Mouse (Mus musculus) myocyte (in vitro differentiated cells): ENCODE data around the gene Mindy4. TPM values are rescaled to one million over a fixed set of nuclear protein-coding genes. Genes with fewer than 3 reads are reported as not detected.

Source experiments
- H3K27me3 ChIP-seq: one replicate; pipeline ENCODE4 v1.6.1; 2011; ENCODE audit not compliant: control insufficient read depth, insufficient read depth, insufficient read length
- H3K36me3 ChIP-seq: one replicate; pipeline ENCODE4 v1.6.1; 2011; ENCODE audit not compliant: control insufficient read depth, insufficient read depth
- H3K4me2 ChIP-seq: one replicate; pipeline ENCODE4 v1.6.1; 2011; ENCODE audit warnings: low read depth, control low read depth
- H3K4me3 ChIP-seq: one replicate; pipeline ENCODE4 v1.5.1; 2011; ENCODE audit warnings: mild to moderate bottlenecking, control low read depth, moderate library complexity
- H3K79me2 ChIP-seq: one replicate; pipeline ENCODE4 v1.6.1; 2011; ENCODE audit not compliant: control insufficient read depth, insufficient read depth
- H3ac ChIP-seq: one replicate; pipeline ENCODE4 v1.6.1; 2011; ENCODE audit not compliant: control insufficient read depth, insufficient read length
- CEBPB ChIP-seq: IDR thresholded peaks from 2 replicates; pipeline ENCODE4 v1.6.1; 2011; ENCODE audit warnings: mild to moderate bottlenecking, moderate library complexity; ENCODE audit not compliant: poor library complexity, insufficient read depth, severe bottlenecking
- E2F4 ChIP-seq: IDR thresholded peaks from one replicate; pipeline ENCODE4 v1.6.1; 2011; ENCODE audit warnings: mild to moderate bottlenecking, control low read depth, moderate library complexity; ENCODE audit not compliant: insufficient read depth
- MAX ChIP-seq: IDR thresholded peaks from one replicate; pipeline ENCODE4 v1.6.1; 2011; ENCODE audit warnings: low read depth, mild to moderate bottlenecking, control low read depth
- MYOD1 ChIP-seq, 3 experiments: IDR thresholded peaks; one replicate each; pipeline ENCODE4 v1.6.1; 2011; ENCODE audit warnings: control low read depth in 2 of 3, low read depth in 2 of 3, mild to moderate bottlenecking in 2 of 3, moderate library complexity in 1 of 3; ENCODE audit not compliant: insufficient read length in 2 of 3, control insufficient read depth in 1 of 3
- MYOG ChIP-seq, 3 experiments: IDR thresholded peaks; one replicate each; pipeline ENCODE4 v1.6.1; 2011; ENCODE audit warnings: control low read depth in 2 of 3, low read depth in 2 of 3, mild to moderate bottlenecking in 2 of 3; ENCODE audit not compliant: insufficient read length in 2 of 3, control insufficient read depth in 1 of 3, insufficient read depth in 1 of 3
- POLR2A ChIP-seq: IDR thresholded peaks from one replicate; pipeline ENCODE4 v1.6.1; 2011; ENCODE audit warnings: low read depth, mild to moderate bottlenecking, control low read depth, moderate library complexity; ENCODE audit not compliant: insufficient read length
- POLR2AphosphoS2 ChIP-seq: IDR thresholded peaks from one replicate; pipeline ENCODE4 v1.6.1; 2011; ENCODE audit warnings: low read depth, control low read depth; ENCODE audit not compliant: insufficient read length
- REST ChIP-seq: IDR thresholded peaks from one replicate; pipeline ENCODE4 v1.6.1; 2011; ENCODE audit warnings: mild to moderate bottlenecking, control low read depth, moderate library complexity; ENCODE audit not compliant: insufficient read depth, insufficient read length
- SRF ChIP-seq: IDR thresholded peaks from one replicate; pipeline ENCODE4 v1.6.1; 2011; ENCODE audit warnings: low read depth; ENCODE audit not compliant: control insufficient read depth, insufficient read length
- TCF12 ChIP-seq: IDR thresholded peaks from one replicate; pipeline ENCODE4 v1.6.1; 2011; ENCODE audit warnings: mild to moderate bottlenecking, control low read depth; ENCODE audit not compliant: poor library complexity, insufficient read depth, severe bottlenecking
- TCF3 ChIP-seq: IDR thresholded peaks from one replicate; pipeline ENCODE4 v1.6.1; 2011; ENCODE audit warnings: low read depth, control low read depth; ENCODE audit not compliant: insufficient read length
- USF1 ChIP-seq: IDR thresholded peaks from one replicate; pipeline ENCODE4 v1.6.1; 2011; ENCODE audit warnings: low read depth, mild to moderate bottlenecking, control low read depth, moderate library complexity
- polyA plus RNA-seq: library from polyadenylated mRNA; unstranded; fragments of >200 nt; fragmentation: generic; extraction: Trizol; gene quantifications from one replicate; pipeline ENCODE4 v1.2.1, GENCODE M21; 2012; ENCODE audit warnings: missing spikeins

The Mindy4 gene
- polyA plus RNA-seq, 1 experiment = 5.0 TPM

DNA sequence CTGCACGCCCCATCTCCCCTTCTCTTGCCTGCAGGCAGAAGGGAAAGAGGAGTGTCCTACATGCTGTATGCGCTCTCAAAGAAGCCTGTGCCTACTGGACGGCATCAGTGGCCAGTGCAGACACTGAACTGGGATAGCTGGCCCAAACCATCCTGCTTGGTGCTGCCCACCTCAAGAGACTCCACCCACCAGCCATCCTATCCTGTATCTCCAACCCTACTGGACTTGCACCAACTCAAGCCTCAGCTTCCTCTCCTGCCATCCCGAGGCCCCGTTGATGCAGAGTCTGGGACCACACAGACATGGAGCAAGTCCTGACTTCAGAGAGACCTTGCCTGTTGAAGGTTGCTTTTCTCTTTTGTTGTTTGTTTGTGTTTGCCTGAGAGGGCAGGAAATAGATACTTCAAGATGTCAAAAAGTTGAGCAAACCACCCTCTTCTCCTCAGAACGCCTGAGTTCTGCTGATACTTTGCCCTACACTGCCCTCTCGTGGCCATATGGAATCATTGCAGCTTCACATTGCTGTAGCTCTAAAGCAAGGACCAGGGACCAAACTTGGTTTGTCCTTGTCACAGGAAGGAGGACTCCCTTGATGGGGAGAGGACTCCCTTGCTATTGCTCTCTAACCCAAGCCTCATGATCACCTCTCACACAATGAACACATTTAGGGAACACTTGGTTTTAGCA, 36.3 kb upstream of the Mindy4 start:
- Histone ChIP-seq H3K4me3 (no peak overlapping the region), H3K36me3 (no peaks in the 10 kb centered on the region), H3K79me2 (no peaks in the 10 kb centered on the region), H3K27me3 (peaks cover 7% of the 10 kb centered on the region), H3K4me2 (no peak overlapping the region), H3ac (no peak overlapping the region)
- TF ChIP-seq POLR2A (no peak), TCF3 (no peak), POLR2AphosphoS2 (no peak), TCF12 (no peak), CEBPB (no peak), SRF (no peak), MYOG (IDR thresholded peaks at IDR 0.05; ENCODE audit: control insufficient read depth in 1 of 3, insufficient read depth in 1 of 3, insufficient read length in 2 of 3, low read depth in 2 of 3) (no peak), USF1 (no peak), MYOD1 (IDR thresholded peaks at IDR 0.05; ENCODE audit: control insufficient read depth in 1 of 3, insufficient read length in 2 of 3, low read depth in 2 of 3) (no peak), MAX (no peak), REST (no peak), E2F4 (no peak)

GRCm38 (mm10) chr6:55169818-55170217, 33.4 kb upstream of the Mindy4 start:
- H3K27me3 ChIP-seq = peaks cover 7% of the 10 kb centered on the region
- H3ac ChIP-seq = no peak overlapping the region
- H3K4me3 ChIP-seq = no peak overlapping the region
- H3K36me3 ChIP-seq = no peaks in the 10 kb centered on the region
- no peak overlapping the region for H3K4me2 ChIP-seq
- no peaks in the 10 kb centered on the region for H3K79me2 ChIP-seq
- TF ChIP-seq CEBPB = no peak
- TF ChIP-seq E2F4 = no peak
- no peak for TF ChIP-seq USF1
- no peak for TF ChIP-seq MAX
- no peak for TF ChIP-seq POLR2A
- no peak for TF ChIP-seq SRF
- TF ChIP-seq POLR2AphosphoS2 = no peak
- no peak for TF ChIP-seq REST
- no peak for TF ChIP-seq TCF12
- TF ChIP-seq MYOD1 (IDR thresholded peaks at IDR 0.05; ENCODE audit: control insufficient read depth in 1 of 3, insufficient read length in 2 of 3, low read depth in 2 of 3) = no peak
- TF ChIP-seq MYOG (IDR thresholded peaks at IDR 0.05; ENCODE audit: control insufficient read depth in 1 of 3, insufficient read depth in 1 of 3, insufficient read length in 2 of 3, low read depth in 2 of 3) = no peak
- no peak for TF ChIP-seq TCF3

GRCm38 (mm10) chr6:55171638-55172037, 31.5 kb upstream of the Mindy4 start:
- no peak overlapping the region for H3K4me3 ChIP-seq
- peaks cover 7% of the 10 kb centered on the region for H3K27me3 ChIP-seq
- no peak for TF ChIP-seq TCF3
- no peak for TF ChIP-seq REST
- TF ChIP-seq MYOG (IDR thresholded peaks at IDR 0.05; ENCODE audit: control insufficient read depth in 1 of 3, insufficient read depth in 1 of 3, insufficient read length in 2 of 3, low read depth in 2 of 3) = no peak
- TF ChIP-seq MAX = no peak
- TF ChIP-seq CEBPB = no peak
- no peak for TF ChIP-seq TCF12
- TF ChIP-seq POLR2AphosphoS2 = no peak
- no peak for TF ChIP-seq E2F4
- TF ChIP-seq SRF = no peak
- no peak for TF ChIP-seq POLR2A
- no peak for TF ChIP-seq MYOD1 (IDR thresholded peaks at IDR 0.05; ENCODE audit: control insufficient read depth in 1 of 3, insufficient read length in 2 of 3, low read depth in 2 of 3)
- TF ChIP-seq USF1 = no peak
- H3K36me3 ChIP-seq = no peaks in the 10 kb centered on the region
- H3K4me2 ChIP-seq = no peak overlapping the region
- H3K79me2 ChIP-seq = no peaks in the 10 kb centered on the region
- no peak overlapping the region for H3ac ChIP-seq

DNA sequence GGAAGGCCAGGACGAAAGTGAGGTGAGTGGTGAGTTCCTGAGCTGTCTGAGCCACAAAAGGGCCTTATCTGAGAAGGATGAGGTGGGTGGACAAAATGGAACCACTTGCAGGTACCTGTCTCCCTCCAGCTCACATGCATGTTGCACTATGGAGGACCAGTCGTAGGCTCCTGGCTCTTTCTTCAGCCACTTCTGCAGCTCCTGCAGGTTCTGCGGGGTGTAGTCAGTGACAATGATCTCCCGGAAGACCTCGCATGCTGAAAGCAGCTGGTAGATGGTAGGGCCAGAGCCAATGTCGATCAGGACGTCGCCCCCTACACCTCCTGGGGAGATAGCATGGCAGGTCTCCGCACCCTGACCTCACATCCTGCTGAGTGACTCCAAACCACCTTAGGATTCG, 30.0 kb upstream of the Mindy4 start:
- H3K4me3 ChIP-seq = no peak overlapping the region

More for the DNA sequence above, 30.0 kb upstream of the Mindy4 start:
- no peak overlapping the region for H3K4me2 ChIP-seq
- TF ChIP-seq SRF (no peak), USF1 (no peak), TCF12 (no peak), CEBPB (no peak), MYOD1 (IDR thresholded peaks at IDR 0.05; ENCODE audit: control insufficient read depth in 1 of 3, insufficient read length in 2 of 3, low read depth in 2 of 3) (no peak), MYOG (IDR thresholded peaks at IDR 0.05; ENCODE audit: control insufficient read depth in 1 of 3, insufficient read depth in 1 of 3, insufficient read length in 2 of 3, low read depth in 2 of 3) (no peak)
- no peaks in the 10 kb centered on the region for H3K36me3 ChIP-seq
- no peaks in the 10 kb centered on the region for H3K79me2 ChIP-seq
- H3K27me3 ChIP-seq = peaks cover 7% of the 10 kb centered on the region
- no peak overlapping the region for H3ac ChIP-seq
